Mouse (Mus musculus) adrenal gland, postnatal 10 days (tissue): ENCODE data around the gene Dynlt1b. TPM values are rescaled to one million over a fixed set of nuclear protein-coding genes. Genes with fewer than 3 reads are reported as not detected.
A peak's percentile ranks its signal among the peaks of the same experiment; 100 is the strongest.
"Not testable (repeated sequence)": the region's sequence is repeated elsewhere in the genome, so short reads cannot be mapped to it uniquely, and the experiment has no call there.

Experiments used
- DNase-seq: peaks from one replicate; pipeline ENCODE4 v3.0.0; 2021; ENCODE audit warnings: mixed read lengths
- long read RNA-seq, 2 experiments: library from polyadenylated mRNA; stranded (forward); transcript quantifications; one replicate each; pipeline ENCODE4 v2.0.0; 2021
- total RNA-seq, 2 experiments: library from RNA; stranded (reverse); gene quantifications; 2 replicates each; pipeline ENCODE4 v1.2.3; 2021

The Dynlt1b gene
- total RNA-seq = 100 to 1,000 TPM; 131 to 145 TPM
- long read RNA-seq, experiment 1, transcript Dynlt1b-201 (5 exons, 771 nt) = major isoform, 36 of 58 reads
- long read RNA-seq, experiment 1, partial matches to known transcripts = 1 of 58 reads
- long read RNA-seq, experiment 1, other reads (novel, unspliced or antisense) = 21 of 58 reads
- long read RNA-seq, experiment 2, transcript Dynlt1b-201 (5 exons, 771 nt) = major isoform, 25 of 42 reads
- long read RNA-seq, experiment 2, partial matches to known transcripts = 12 of 42 reads
- long read RNA-seq, experiment 2, other reads (novel, unspliced or antisense) = 5 of 42 reads

- DNase-seq = peak; percentile 100
Observed at GRCm38 (mm10) chr17:6429945-6430344, at the start of gene Dynlt1b. Gene Dynlt1b (plus strand): TSS chr17:6430112.

GRCm38 (mm10) chr17:6380182-6380841 is 49.6 kb upstream of the Dynlt1b start:
- DNase-seq = not testable (repeated sequence)

GRCm38 (mm10) chr17:6381071-6381682 is 48.7 kb upstream of the Dynlt1b start:
- DNase-seq = not testable (repeated sequence)

GRCm38 (mm10) chr17:6386927-6387326 is 43.0 kb upstream of the Dynlt1b start:
- not testable (repeated sequence) for DNase-seq

GRCm38 (mm10) chr17:6387380-6387911 is 42.5 kb upstream of the Dynlt1b start:
- not testable (repeated sequence) for DNase-seq

GRCm38 (mm10) chr17:6389463-6389862 is 40.4 kb upstream of the Dynlt1b start:
- not testable (repeated sequence) for DNase-seq

GRCm38 (mm10) chr17:6390731-6391130 is 39.2 kb upstream of the Dynlt1b start:
- not testable (repeated sequence) for DNase-seq

- not testable (repeated sequence) for DNase-seq
Observed at GRCm38 (mm10) chr17:6391736-6392135, 38.2 kb upstream of the Dynlt1b start.

- DNase-seq = not testable (repeated sequence)
Observed at GRCm38 (mm10) chr17:6392473-6393340, 37.2 kb upstream of the Dynlt1b start.

GRCm38 (mm10) chr17:6398079-6398478 is 31.8 kb upstream of the Dynlt1b start:
- DNase-seq = not testable (repeated sequence)

GRCm38 (mm10) chr17:6398816-6399215 is 31.1 kb upstream of the Dynlt1b start:
- not testable (repeated sequence) for DNase-seq

GRCm38 (mm10) chr17:6399281-6400096 is 30.4 kb upstream of the Dynlt1b start:
- DNase-seq = peak; percentile 14

GRCm38 (mm10) chr17:6400097-6400489 is 29.8 kb upstream of the Dynlt1b start:
- not testable (repeated sequence) for DNase-seq

- not testable (repeated sequence) for DNase-seq
Observed at GRCm38 (mm10) chr17:6404493-6404892, 25.4 kb upstream of the Dynlt1b start.

- DNase-seq = peak; percentile 77
Observed at GRCm38 (mm10) chr17:6406972-6407371, 22.9 kb upstream of the Dynlt1b start.

GRCm38 (mm10) chr17:6410713-6411213 is 19.1 kb upstream of the Dynlt1b start:
- not testable (repeated sequence) for DNase-seq

- DNase-seq = not testable (repeated sequence)
Observed at GRCm38 (mm10) chr17:6417118-6417517, 12.8 kb upstream of the Dynlt1b start.

GRCm38 (mm10) chr17:6420557-6420956 is 9.4 kb upstream of the Dynlt1b start:
- DNase-seq = not testable (repeated sequence)

GRCm38 (mm10) chr17:6421547-6422326 is 8.2 kb upstream of the Dynlt1b start:
- not testable (repeated sequence) for DNase-seq

- not testable (repeated sequence) for DNase-seq
Observed at GRCm38 (mm10) chr17:6422370-6422769, 7.5 kb upstream of the Dynlt1b start.
